Mouse (Mus musculus): Measurements from ENCODE around the gene Srsf12. TPM values are rescaled to one million over a fixed set of nuclear protein-coding genes. Genes with fewer than 3 reads are reported as not detected.

Srsf12 gene
- polyA plus RNA-seq (2015; fragmentation: Illumina TruSeq; extraction: RNeasy Lipid Tissue Mini Kit (QIAGEN cat#74804); ENCODE audit: insufficient read depth, low replicate concordance), result 1.1 TPM

DNA sequence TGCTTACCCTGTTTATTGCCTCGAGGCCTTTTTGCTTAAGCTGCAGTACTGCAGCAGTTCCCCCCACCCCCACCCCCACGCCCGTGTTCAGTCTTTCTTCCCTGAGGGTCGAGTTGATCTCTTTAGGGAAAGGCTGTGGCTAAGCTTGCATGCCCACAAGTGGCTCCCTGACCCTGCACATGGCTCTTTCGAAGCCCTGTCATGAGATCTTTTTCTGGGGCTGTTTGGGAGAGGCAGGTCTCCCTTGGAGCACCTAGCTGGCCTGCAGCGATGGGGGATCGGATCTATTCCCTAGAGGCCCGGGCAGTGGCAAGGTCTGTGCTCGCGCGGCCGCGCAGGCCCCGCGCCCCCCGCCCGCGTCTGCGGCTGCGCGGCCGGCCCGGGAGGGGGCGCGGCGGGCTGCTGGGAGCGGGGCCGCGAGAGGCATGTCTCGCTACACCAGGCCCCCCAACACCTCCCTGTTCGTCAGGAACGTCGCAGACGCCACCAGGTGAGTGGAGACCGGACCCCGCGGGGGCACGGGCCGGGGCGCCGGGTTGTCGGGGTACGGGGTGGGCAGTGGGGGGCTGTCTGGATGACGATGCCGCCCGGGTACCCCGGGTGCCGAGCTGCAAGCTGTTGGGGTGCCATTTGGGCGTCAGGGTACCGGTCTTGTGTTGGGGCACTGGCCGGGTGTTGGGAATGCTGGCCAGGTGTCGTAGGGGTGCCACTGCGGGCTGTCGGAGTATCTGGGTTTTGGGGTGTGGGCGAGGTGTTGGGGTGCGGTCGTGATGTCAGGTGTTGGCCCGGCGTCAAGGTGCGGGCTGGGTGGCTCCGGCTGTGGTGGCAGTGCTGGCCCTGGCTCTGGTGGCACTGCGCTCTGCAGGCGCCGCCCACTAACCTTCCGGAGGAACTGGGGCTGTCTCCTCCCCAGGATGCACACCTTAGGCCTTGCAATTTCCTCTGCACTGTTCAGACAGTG is at the start of gene Srsf12:
Srsf12 (plus strand) TSS at position 111 of the 961 bp plus-strand sequence.

DNA sequence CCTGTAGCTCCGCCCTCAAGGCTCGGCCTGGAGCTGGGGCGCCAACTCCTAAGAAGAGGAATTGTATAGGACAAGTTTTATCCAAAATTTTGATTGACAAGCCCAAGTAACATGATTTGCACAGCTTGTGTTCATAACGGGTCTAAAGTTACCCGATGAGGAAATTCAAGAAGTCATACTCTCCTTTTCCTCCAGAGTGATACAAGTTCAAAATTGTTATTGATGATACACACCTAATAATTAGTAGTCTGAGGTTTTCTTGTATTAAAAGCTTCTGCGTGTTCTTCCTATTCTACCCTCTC is 19.1 kb upstream of the Srsf12 start, which contains the start of gene Pm20d2:
Pm20d2 (minus strand) TSS at position 3 of the 302 bp plus-strand sequence.

Other genes starting within 250 kb of the Srsf12 start
- gene Rragd, start 226.0 kb upstream of the Srsf12 start, polyA plus RNA-seq (2015; fragmentation: Illumina TruSeq; extraction: RNeasy Lipid Tissue Mini Kit (QIAGEN cat#74804); ENCODE audit: insufficient read depth, low replicate concordance), result 7.1 TPM
- 88.6 TPM for gene Ube2j1, start 177.6 kb upstream of the Srsf12 start, polyA plus RNA-seq (2015; fragmentation: Illumina TruSeq; extraction: RNeasy Lipid Tissue Mini Kit (QIAGEN cat#74804); ENCODE audit: insufficient read depth, low replicate concordance)
- gene Gabrr2, start 146.0 kb upstream of the Srsf12 start, polyA plus RNA-seq (2015; fragmentation: Illumina TruSeq; extraction: RNeasy Lipid Tissue Mini Kit (QIAGEN cat#74804); ENCODE audit: insufficient read depth, low replicate concordance), result 2.5 TPM
- gene Gabrr1, start 76.5 kb upstream of the Srsf12 start, polyA plus RNA-seq (2015; fragmentation: Illumina TruSeq; extraction: RNeasy Lipid Tissue Mini Kit (QIAGEN cat#74804); ENCODE audit: insufficient read depth, low replicate concordance), result not detected
- gene Pm20d2, start 19.3 kb upstream of the Srsf12 start, polyA plus RNA-seq (2015; fragmentation: Illumina TruSeq; extraction: RNeasy Lipid Tissue Mini Kit (QIAGEN cat#74804); ENCODE audit: insufficient read depth, low replicate concordance), result 0.70 TPM
- 135 TPM for gene Pnrc1, start 81.2 kb downstream of the Srsf12 start, polyA plus RNA-seq (2015; fragmentation: Illumina TruSeq; extraction: RNeasy Lipid Tissue Mini Kit (QIAGEN cat#74804); ENCODE audit: insufficient read depth, low replicate concordance)
- 26.8 TPM for gene Rngtt, start 101.3 kb downstream of the Srsf12 start, polyA plus RNA-seq (2015; fragmentation: Illumina TruSeq; extraction: RNeasy Lipid Tissue Mini Kit (QIAGEN cat#74804); ENCODE audit: insufficient read depth, low replicate concordance)

Measured in spleen, adult 10 weeks (tissue).